In genomic region chr4:63725981-63726380, GRCm38 (mm10) we compare ENCODE assay signal across 15 mouse cellular contexts. TPM values are rescaled to one million over a fixed set of nuclear protein-coding genes. Genes with fewer than 3 reads are reported as not detected.
DNase-seq lines count a peak whose midpoint lies in the region; ATAC-seq and TF ChIP-seq lines count a peak whose summit lies in the region.
"Had no signal": no experiment of that assay in that cellular context is flagged by ENCODE, and none has a peak within 500 bp of the region (broad histone marks: within the 10 kb centered on the region; RNA-seq: fewer than 3 reads in every experiment).

No protein-coding gene starts in this region.

- H3K27ac ChIP-seq in kidney, embryonic 15.5 days, result peak overlapping the region; percentile 27; the same call in 1 of the 2 replicates
- H3K27ac ChIP-seq in embryonic fibroblast, embryonic 13.5 days (ENCODE audit: insufficient read depth, low read length), result peak overlapping the region; percentile 7; the same call in 1 of the 2 replicates
- H3K27ac ChIP-seq: hindbrain, embryonic 12.5 days; limb, embryonic 10.5 days had no signal

- WGBS in kidney, embryonic 15.5 days, result 43% methylated on average over 5 of the region's 5 CpGs

- H3K4me1 ChIP-seq in kidney, embryonic 15.5 days, result peaks cover 6% of the 10 kb centered on the region; the same call in 1 of the 2 replicates
- H3K4me1 ChIP-seq in embryonic fibroblast, embryonic 13.5 days (ENCODE audit: control insufficient read depth, insufficient read depth, low read length), result 0 out of 2 replicates have a peak, but pooled peaks cover 3% of the 10 kb centered on the region
- H3K4me1 ChIP-seq: hindbrain, embryonic 12.5 days; megakaryocyte, embryonic 14.5 days had no signal

- no peak overlapping the region for H3K4me2 ChIP-seq in kidney, embryonic 15.5 days
- H3K4me2 ChIP-seq: heart, embryonic 11.5 days; hindbrain, embryonic 12.5 days had no signal

- DNase-seq in kidney, postnatal 10 days, result no peak
- peak; percentile 52 to 72 for DNase-seq in lung, adult 18-20 months
- peak; percentile 12 for DNase-seq in skeletal muscle tissue, adult 2 months (ENCODE audit: low read depth, low spot score)
- DNase-seq in ovary, postnatal 14 days (ENCODE audit: low spot score), result no peak
- DNase-seq: cerebellum, adult 8-10 months; thymus, postnatal 4 days had no signal

- H3K36me3 ChIP-seq in kidney, embryonic 15.5 days, result no peaks in the 10 kb centered on the region
- H3K36me3 ChIP-seq: hindbrain, embryonic 12.5 days; limb, embryonic 10.5 days had no signal

- no peak overlapping the region for H3K4me3 ChIP-seq in kidney, embryonic 15.5 days (replicated peaks)
- H3K4me3 ChIP-seq in embryonic fibroblast, embryonic 13.5 days (ENCODE audit: insufficient read depth, low read length), result no peak overlapping the region
- H3K4me3 ChIP-seq: hindbrain, embryonic 12.5 days; limb, embryonic 10.5 days; megakaryocyte, embryonic 14.5 days had no signal

- no peaks in the 10 kb centered on the region for H3K9me3 ChIP-seq in kidney, embryonic 15.5 days (replicated peaks)
- H3K9me3 ChIP-seq: hindbrain, embryonic 12.5 days; limb, embryonic 10.5 days had no signal

- TF ChIP-seq POLR2A in embryonic fibroblast, embryonic 13.5 days (IDR thresholded peaks at IDR 0.05; ENCODE audit: low read depth, low read length), result no peak

- ATAC-seq in kidney, embryonic 15.5 days (replicated peaks; ENCODE audit: low FRiP score), result 0 out of 2 replicates have a peak, but pooled peaks have one; percentile 9
- ATAC-seq in megakaryocyte, adult 5-6 weeks (ENCODE audit: poor library complexity, severe bottlenecking), result no peak
- ATAC-seq: activated CD4-positive, CD25-positive, alpha-beta regulatory T cell, adult 4 months had no signal

- H3K27me3 ChIP-seq in kidney, embryonic 15.5 days, result no peaks in the 10 kb centered on the region

- TF ChIP-seq CTCF in embryonic fibroblast, embryonic 13.5 days (IDR thresholded peaks at IDR 0.05; ENCODE audit: borderline replicate concordance, insufficient read depth, low read length), result no peak

- H3K9ac ChIP-seq in kidney, embryonic 15.5 days, result no peak overlapping the region
- H3K9ac ChIP-seq: hindbrain, embryonic 12.5 days had no signal

RNA-seq across cellular contexts. Expression of gene Tnfsf15, which starts 18.9 kb away (rescaled TPM):
- 0.80 and 0.92 TPM in 2 replicates for polyA plus RNA-seq in kidney, embryonic 15.5 days (2015; fragmentation: Nextera tagmentation; extraction: Ambion mirVana)
- 2.5 and 3.3 TPM in 2 replicates for polyA plus RNA-seq in embryonic fibroblast, embryonic 13.5 days (2011; ENCODE audit: insufficient read length, low read depth, missing spikeins)
- 0.13 TPM in 1 of 2 replicates, not detected in the other for total RNA-seq in megakaryocyte, adult 5-6 weeks (2015)
- 0.12 TPM in 1 of 2 replicates, not detected in the other for total RNA-seq in megakaryocyte, adult 5-6 weeks (2017)
- total RNA-seq: layer of hippocampus, adult 8-10 months had no signal
- polyA plus RNA-seq: limb, embryonic 10.5 days had no signal

Comparison
In these comparisons a context has a peak if more than half of its experiments do, and no peak if none do; other contexts are left out.
1. DNase-seq: peak in lung, adult 18-20 months (2 of 2) and skeletal muscle tissue, adult 2 months (single experiment); none in kidney, postnatal 10 days (single experiment) and ovary, postnatal 14 days (single experiment).